ENCODE assay signal across 7 mouse cellular contexts in the genomic region with DNA sequence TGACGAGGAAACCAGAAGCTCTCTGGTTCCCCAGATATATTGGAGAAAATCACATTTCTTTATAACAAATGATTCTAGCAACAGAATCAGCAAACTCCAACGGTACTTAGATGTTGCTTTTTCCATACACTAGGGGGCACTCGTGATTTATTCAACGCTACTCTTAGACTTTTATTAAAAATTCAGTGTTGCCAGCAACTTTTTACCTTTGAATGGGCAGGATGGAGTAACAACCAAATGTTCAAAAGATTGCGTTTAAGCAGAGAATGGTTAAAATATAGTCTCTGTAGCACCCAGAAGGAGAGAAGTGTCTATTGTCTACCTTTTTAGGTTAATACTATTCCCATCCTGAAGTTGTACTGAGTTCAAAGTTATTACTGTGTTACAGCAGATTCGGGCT.
DNase-seq lines count a peak whose midpoint lies in the region; ATAC-seq and TF ChIP-seq lines count a peak whose summit lies in the region.

No protein-coding gene starts in this region.

- no peak overlapping the region for H3K9ac ChIP-seq in stomach, postnatal 0 days (ENCODE audit: low read length)

- no peaks in the 10 kb centered on the region for H3K9me3 ChIP-seq in stomach, postnatal 0 days (ENCODE audit: control insufficient read depth, low read length)

- no peak overlapping the region for H3K4me2 ChIP-seq in stomach, postnatal 0 days (replicated peaks; ENCODE audit: low read depth)

- no peak overlapping the region for H3K4me3 ChIP-seq in stomach, postnatal 0 days (ENCODE audit: low read depth, low read length)

- no peak overlapping the region for H3K27ac ChIP-seq in stomach, postnatal 0 days (replicated peaks)

- no peak for TF ChIP-seq EP300 in stomach, postnatal 0 days (optimal IDR thresholded peaks at IDR 0.05)

- no peaks in the 10 kb centered on the region for H3K27me3 ChIP-seq in stomach, postnatal 0 days (ENCODE audit: control insufficient read depth, insufficient read depth, low read length)

- H3K4me1 ChIP-seq in stomach, postnatal 0 days (replicated peaks; ENCODE audit: control insufficient read depth, insufficient read depth): no peaks in the 10 kb centered on the region

- ATAC-seq in stomach, postnatal 0 days (ENCODE audit: low FRiP score, low TSS enrichment): no peak

- peak; percentile 51 for DNase-seq in layer of hippocampus, adult 11-12 months (ENCODE audit: low spot score)
- no peak for DNase-seq in layer of hippocampus, postnatal 36 days
- peak; percentile 56 for DNase-seq in CD4-positive helper T cell, adult 2 months (ENCODE audit: low read depth, low spot score)
- peak; percentile 25 for DNase-seq in ES-CJ7 (ENCODE audit: low read depth, low spot score)
- peak; percentile 73 for DNase-seq in embryo, embryonic 10 days (ENCODE audit: low spot score)
- peak; percentile 8 for DNase-seq in layer of hippocampus, adult 9-11 months
- no peak for DNase-seq in stomach, postnatal 0 days (ENCODE audit: low spot score)

- H3K36me3 ChIP-seq in stomach, postnatal 0 days (ENCODE audit: control insufficient read depth, insufficient read depth, low read length): no peaks in the 10 kb centered on the region

- 17% methylated on average over 6 of the region's 6 CpGs for WGBS in stomach, postnatal 0 days

- peak; percentile 87 for TF ChIP-seq CTCF in stomach, postnatal 0 days (IDR thresholded peaks at IDR 0.05; ENCODE audit: low read depth)

Comparison
In these comparisons a context has a peak if more than half of its experiments do, and no peak if none do; other contexts are left out.
1. DNase-seq: peak in layer of hippocampus, adult 11-12 months (single experiment), CD4-positive helper T cell, adult 2 months (single experiment), ES-CJ7 (single experiment), embryo, embryonic 10 days (single experiment) and layer of hippocampus, adult 9-11 months (single experiment); none in layer of hippocampus, postnatal 36 days (0 of 2) and stomach, postnatal 0 days (single experiment).